Mouse (Mus musculus) embryonic facial prominence, embryonic 12.5 days (tissue): ENCODE results near the gene Asic2. TPM values are rescaled to one million over a fixed set of nuclear protein-coding genes. Genes with fewer than 3 reads are reported as not detected.

Experiments used
- ATAC-seq: fragments of 200-750 bp; cut with Nextera tagmentation; 2 replicates; pipeline ENCODE4 v1.8.0; 2017; ENCODE audit not compliant: insufficient number of reproducible peaks, insufficient read depth, low FRiP score, low TSS enrichment
- H3K27ac ChIP-seq: fragments of 300-500 bp; sonication (generic); 2 replicates; pipeline ENCODE4 v1.5.1; 2016; ENCODE audit warnings: mild to moderate bottlenecking
- H3K27me3 ChIP-seq: fragments of 300-500 bp; sonication (generic); 2 replicates; pipeline ENCODE4 v1.6.1; 2016; ENCODE audit warnings: mild to moderate bottlenecking, moderate library complexity
- H3K36me3 ChIP-seq: fragments of 300-500 bp; sonication (generic); 2 replicates; pipeline ENCODE4 v1.6.1; 2016; ENCODE audit warnings: mild to moderate bottlenecking
- H3K4me1 ChIP-seq: fragments of 300-500 bp; sonication (generic); 2 replicates; pipeline ENCODE4 v1.6.1; 2016
- H3K4me2 ChIP-seq: fragments of 300-500 bp; sonication (generic); replicated peaks from 2 replicates; pipeline ENCODE4 v1.6.1; 2016; ENCODE audit warnings: mild to moderate bottlenecking, moderate library complexity
- H3K4me3 ChIP-seq: fragments of 300-500 bp; sonication (generic); 2 replicates; pipeline ENCODE4 v1.5.1; 2016; ENCODE audit warnings: mild to moderate bottlenecking
- H3K9ac ChIP-seq: fragments of 300-500 bp; sonication (generic); 2 replicates; pipeline ENCODE4 v1.6.1; 2016; ENCODE audit warnings: mild to moderate bottlenecking, moderate library complexity
- H3K9me3 ChIP-seq: fragments of 300-500 bp; sonication (generic); 2 replicates; pipeline ENCODE4 v1.6.1; 2016; ENCODE audit warnings: mild to moderate bottlenecking, moderate library complexity
- WGBS: fragments of 180-500 bp; shearing (Covaris S2); methylation state at CpG from one replicate; pipeline ENCODE4 v1.1.7; 2016; 5-methylcytosine and 5-hydroxymethylcytosine counted together
- polyA plus RNA-seq: library from polyadenylated mRNA; unstranded; fragments of >200 nt; fragmentation: Nextera tagmentation; extraction: Ambion mirVana; gene quantifications from 2 replicates; pipeline ENCODE4 v1.2.1, GENCODE M21; 2016

Asic2 gene
- polyA plus RNA-seq, 1 experiment from 2014 or later = 1.3 TPM

DNA sequence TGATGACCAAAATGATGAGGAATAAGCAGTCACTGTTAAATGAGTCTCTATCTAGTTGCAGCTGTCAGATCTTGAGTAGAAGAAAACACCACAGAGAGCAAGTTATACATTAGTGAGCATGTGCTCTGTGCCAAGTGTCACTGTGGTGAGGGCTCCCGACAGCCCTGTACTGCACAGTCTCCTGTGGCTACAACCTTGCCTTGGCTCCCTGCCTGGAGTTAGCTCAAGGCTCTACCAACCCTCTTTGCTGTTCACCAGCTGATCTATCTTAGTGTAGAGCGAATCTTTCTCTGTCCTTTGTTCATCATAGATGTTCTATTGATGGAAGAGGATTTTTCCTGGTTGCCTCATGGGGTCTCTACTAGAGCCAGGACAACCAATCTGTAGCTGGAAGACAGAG lies 494.1 kb downstream of the Asic2 start:
- Histone ChIP-seq H3K4me2 (no peak overlapping the region), H3K36me3 (no peaks in the 10 kb centered on the region), H3K9me3 (no peaks in the 10 kb centered on the region), H3K4me1 (no peaks in the 10 kb centered on the region), H3K9ac (no peak overlapping the region), H3K27me3 (no peaks in the 10 kb centered on the region), H3K4me3 (no peak overlapping the region), H3K27ac (no peak overlapping the region)
- WGBS = 73% methylated on average over 2 of the region's 2 CpGs
- ATAC-seq = no peak

DNA sequence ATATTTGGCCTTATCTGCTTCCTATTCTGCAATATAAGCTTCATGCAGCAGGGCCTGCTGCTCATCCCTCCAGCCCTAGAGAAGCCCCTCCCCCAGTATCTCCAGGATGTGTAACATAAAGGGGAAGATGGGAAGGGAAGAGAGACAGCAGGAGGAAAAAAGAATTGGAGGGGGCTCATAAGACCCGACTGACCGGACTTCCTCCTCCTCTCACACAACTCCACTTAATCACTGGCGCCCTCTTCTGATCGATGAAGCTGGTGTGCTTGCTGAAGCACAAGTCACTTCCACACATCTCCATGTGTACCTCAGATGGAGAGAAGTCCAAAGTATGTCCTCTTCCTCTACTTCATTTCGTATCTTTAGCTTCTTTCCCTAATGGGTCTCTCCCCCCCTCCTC lies 506.1 kb downstream of the Asic2 start:
- H3K27ac ChIP-seq = no peak overlapping the region
- H3K36me3 ChIP-seq = no peaks in the 10 kb centered on the region
- no peak overlapping the region for H3K9ac ChIP-seq
- no peaks in the 10 kb centered on the region; the same call in 1 of the 2 replicates for H3K27me3 ChIP-seq
- H3K9me3 ChIP-seq = no peaks in the 10 kb centered on the region
- H3K4me1 ChIP-seq = no peaks in the 10 kb centered on the region
- H3K4me2 ChIP-seq = no peak overlapping the region
- no peak for ATAC-seq
- 8% methylated on average over 5 of the region's 5 CpGs for WGBS
- H3K4me3 ChIP-seq = no peak overlapping the region

GRCm38 (mm10) chr11:81461748-81462147 lies 506.5 kb downstream of the Asic2 start:
- Histone ChIP-seq H3K4me3 (no peak overlapping the region), H3K9ac (no peak overlapping the region), H3K36me3 (no peaks in the 10 kb centered on the region), H3K4me2 (no peak overlapping the region), H3K9me3 (no peaks in the 10 kb centered on the region), H3K4me1 (no peaks in the 10 kb centered on the region), H3K27me3 (no peaks in the 10 kb centered on the region; the same call in 1 of the 2 replicates), H3K27ac (no peak overlapping the region)
- 22% methylated on average over 4 of the region's 4 CpGs for WGBS
- ATAC-seq = no peak

DNA sequence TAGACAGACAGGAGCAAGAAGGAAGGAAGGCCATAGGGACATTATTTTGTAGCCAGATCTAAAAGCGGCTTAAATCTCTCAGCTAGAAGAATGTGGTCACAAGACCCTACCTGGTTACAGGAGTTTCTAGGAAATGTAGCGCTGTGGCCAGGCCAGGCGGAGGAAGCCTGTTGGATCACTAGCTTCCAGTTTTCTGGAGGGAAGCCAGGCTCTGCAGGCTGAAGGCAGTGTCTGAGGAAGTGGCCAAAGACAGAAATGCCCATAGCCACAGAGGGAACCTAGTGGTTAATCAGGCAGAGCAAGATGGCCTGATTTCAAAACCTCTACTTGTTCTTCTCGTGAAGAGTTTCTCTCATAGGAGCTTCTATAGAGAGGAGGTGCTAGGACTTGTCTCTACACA lies 513.3 kb downstream of the Asic2 start:
- H3K27me3 ChIP-seq = no peaks in the 10 kb centered on the region
- no peak overlapping the region for H3K27ac ChIP-seq
- no peak for ATAC-seq
- WGBS = 84% methylated on average over 4 of the region's 4 CpGs
- no peaks in the 10 kb centered on the region for H3K36me3 ChIP-seq
- H3K4me2 ChIP-seq = no peak overlapping the region
- H3K9me3 ChIP-seq = no peaks in the 10 kb centered on the region
- no peak overlapping the region for H3K9ac ChIP-seq
- H3K4me1 ChIP-seq = peaks cover 18% of the 10 kb centered on the region
- H3K4me3 ChIP-seq = no peak overlapping the region

DNA sequence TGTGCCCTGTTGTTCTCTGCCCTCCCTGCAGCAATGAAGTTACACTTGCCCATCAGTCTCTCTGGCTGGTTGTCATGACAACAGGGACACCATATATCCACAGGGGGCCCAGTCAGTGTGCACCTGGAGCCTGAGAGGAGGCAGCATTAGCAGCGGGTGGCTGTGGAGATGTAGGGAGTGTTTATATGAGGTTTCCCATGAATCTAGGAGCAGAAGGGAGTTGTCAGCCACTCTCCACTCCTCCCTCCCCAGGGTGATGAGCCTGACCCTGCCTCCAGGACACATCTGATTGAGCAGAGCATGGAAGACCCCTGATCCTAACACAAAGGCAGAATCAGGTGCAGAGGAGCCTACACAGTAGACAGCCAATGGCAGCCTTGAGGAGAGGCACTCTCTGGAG lies 514.1 kb downstream of the Asic2 start:
- H3K9ac ChIP-seq = no peak overlapping the region
- 7% methylated on average over 1 of the region's 1 CpGs for WGBS
- H3K4me3 ChIP-seq = no peak overlapping the region
- H3K27ac ChIP-seq = no peak overlapping the region
- no peaks in the 10 kb centered on the region for H3K27me3 ChIP-seq
- no peaks in the 10 kb centered on the region for H3K9me3 ChIP-seq
- H3K4me1 ChIP-seq = peaks cover 24% of the 10 kb centered on the region
- no peak overlapping the region for H3K4me2 ChIP-seq
- H3K36me3 ChIP-seq = no peaks in the 10 kb centered on the region
- no peak for ATAC-seq

GRCm38 (mm10) chr11:81449271-81449705 lies 519.0 kb downstream of the Asic2 start:
- peak overlapping the region; percentile 70 for H3K27ac ChIP-seq
- no peaks in the 10 kb centered on the region for H3K9me3 ChIP-seq
- WGBS = 4% methylated on average over 2 of the region's 3 CpGs
- no peak overlapping the region for H3K9ac ChIP-seq
- H3K27me3 ChIP-seq = no peaks in the 10 kb centered on the region
- H3K4me3 ChIP-seq = no peak overlapping the region
- H3K4me2 ChIP-seq = no peak overlapping the region
- no peaks in the 10 kb centered on the region for H3K36me3 ChIP-seq
- peak; percentile 82 for ATAC-seq
- H3K4me1 ChIP-seq = peaks cover 20% of the 10 kb centered on the region

DNA sequence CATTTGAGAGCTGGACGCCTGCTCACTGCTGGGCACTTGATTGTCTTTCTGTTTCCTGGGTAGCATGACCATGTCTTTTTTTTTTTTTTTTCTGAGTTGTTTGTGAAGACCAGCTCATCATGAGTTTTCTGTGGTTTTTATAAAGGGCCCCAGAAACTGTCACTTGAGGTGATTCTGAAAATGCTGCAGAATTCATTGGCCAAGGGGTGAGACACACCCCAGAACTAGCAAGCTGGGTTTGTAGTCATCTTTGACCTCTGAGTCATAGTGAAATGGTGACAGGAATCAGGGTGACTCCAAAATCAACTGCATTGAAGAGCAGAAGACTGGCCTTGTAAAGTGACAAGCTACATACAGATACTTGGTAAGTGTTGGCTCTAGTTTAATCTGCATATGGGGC lies 521.9 kb downstream of the Asic2 start:
- ATAC-seq = no peak
- no peak overlapping the region for H3K27ac ChIP-seq
- H3K9me3 ChIP-seq = no peaks in the 10 kb centered on the region
- H3K36me3 ChIP-seq = no peaks in the 10 kb centered on the region
- H3K4me3 ChIP-seq = no peak overlapping the region
- H3K27me3 ChIP-seq = no peaks in the 10 kb centered on the region
- H3K4me2 ChIP-seq = no peak overlapping the region
- 80% methylated on average over 1 of the region's 1 CpGs for WGBS
- peaks cover 13% of the 10 kb centered on the region; the same call in 1 of the 2 replicates for H3K4me1 ChIP-seq
- no peak overlapping the region for H3K9ac ChIP-seq

GRCm38 (mm10) chr11:81426857-81427256 lies 541.4 kb downstream of the Asic2 start:
- H3K9ac ChIP-seq = no peak overlapping the region
- 67% methylated on average over 14 of the region's 14 CpGs for WGBS
- H3K27me3 ChIP-seq = no peaks in the 10 kb centered on the region
- ATAC-seq = no peak
- no peak overlapping the region for H3K4me3 ChIP-seq
- H3K4me1 ChIP-seq = no peaks in the 10 kb centered on the region
- no peak overlapping the region for H3K4me2 ChIP-seq
- no peak overlapping the region for H3K27ac ChIP-seq
- H3K9me3 ChIP-seq = no peaks in the 10 kb centered on the region
- H3K36me3 ChIP-seq = no peaks in the 10 kb centered on the region

DNA sequence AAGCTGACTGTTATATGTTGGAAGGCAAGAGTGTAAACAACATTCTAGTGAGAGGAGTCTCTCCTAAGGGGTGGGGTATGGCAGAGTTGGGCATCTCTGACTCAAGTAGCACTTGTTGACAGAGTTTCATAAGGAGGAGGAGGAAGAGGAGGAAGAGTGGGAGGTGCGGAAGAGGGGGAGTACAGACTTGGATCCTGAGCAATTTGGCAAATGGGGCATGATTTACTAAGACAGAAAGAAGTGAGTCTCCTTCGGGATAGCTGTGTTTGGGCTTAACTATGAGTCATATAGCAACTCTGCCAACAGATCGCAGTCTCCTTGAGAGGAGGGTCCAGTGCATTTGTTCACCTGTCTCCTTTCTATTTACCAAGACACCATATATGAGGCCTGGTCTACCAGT lies 549.1 kb downstream of the Asic2 start:
- H3K4me2 ChIP-seq = no peak overlapping the region
- H3K4me1 ChIP-seq = no peaks in the 10 kb centered on the region
- no peaks in the 10 kb centered on the region for H3K36me3 ChIP-seq
- no peak overlapping the region for H3K27ac ChIP-seq
- no peak overlapping the region for H3K9ac ChIP-seq
- H3K4me3 ChIP-seq = no peak overlapping the region
- no peaks in the 10 kb centered on the region for H3K27me3 ChIP-seq
- no peaks in the 10 kb centered on the region for H3K9me3 ChIP-seq
- 91% methylated on average over 3 of the region's 3 CpGs for WGBS
- ATAC-seq = no peak

DNA sequence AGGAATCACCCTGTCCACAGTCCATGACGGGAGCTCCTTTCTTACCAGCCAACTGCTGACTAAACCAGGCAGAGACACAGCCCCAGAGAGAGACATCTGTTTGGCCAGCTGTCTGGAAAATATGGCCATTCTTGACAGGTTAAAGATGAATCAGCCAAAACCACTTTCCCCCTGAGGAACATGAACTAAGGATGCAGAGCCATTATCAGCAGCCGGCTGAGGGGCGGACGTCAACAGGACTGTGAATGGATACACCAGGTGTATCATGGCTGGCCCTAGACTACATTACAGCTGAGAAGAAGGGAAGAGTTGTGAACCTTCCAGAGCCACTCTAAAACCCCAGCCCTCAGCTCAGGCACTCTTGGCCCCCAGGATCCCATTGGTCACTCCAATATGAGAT lies 550.2 kb downstream of the Asic2 start:
- Histone ChIP-seq H3K9me3 (no peaks in the 10 kb centered on the region), H3K27me3 (no peaks in the 10 kb centered on the region), H3K9ac (no peak overlapping the region), H3K4me3 (no peak overlapping the region), H3K36me3 (no peaks in the 10 kb centered on the region), H3K4me2 (no peak overlapping the region), H3K4me1 (no peaks in the 10 kb centered on the region), H3K27ac (no peak overlapping the region)
- 85% methylated on average over 4 of the region's 4 CpGs for WGBS
- ATAC-seq = no peak

GRCm38 (mm10) chr11:81416319-81416718 lies 551.9 kb downstream of the Asic2 start:
- Histone ChIP-seq H3K27me3 (no peaks in the 10 kb centered on the region), H3K27ac (no peak overlapping the region), H3K9ac (no peak overlapping the region), H3K4me2 (no peak overlapping the region), H3K9me3 (no peaks in the 10 kb centered on the region), H3K4me1 (no peaks in the 10 kb centered on the region), H3K4me3 (no peak overlapping the region), H3K36me3 (no peaks in the 10 kb centered on the region)
- no peak for ATAC-seq
- 83% methylated on average over 6 of the region's 6 CpGs for WGBS

DNA sequence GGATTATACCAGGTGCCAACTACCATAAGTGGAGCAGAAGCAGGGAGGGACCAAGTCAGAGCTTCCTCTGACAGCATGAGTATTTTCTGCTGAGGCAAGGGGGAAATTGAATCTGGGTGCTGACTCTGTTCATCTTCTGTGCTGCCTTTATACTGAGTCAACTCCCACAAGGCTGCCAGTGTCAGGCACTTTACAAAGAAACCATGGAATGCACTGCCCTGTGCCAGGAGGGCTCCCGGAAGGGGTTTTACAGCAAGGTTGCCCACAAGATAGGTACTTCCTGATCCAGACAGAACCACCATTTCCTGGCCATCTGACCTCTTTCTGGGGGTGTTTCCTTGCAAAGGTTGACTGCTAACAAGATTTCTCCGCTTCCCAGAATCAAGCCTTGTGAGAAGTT lies 553.7 kb downstream of the Asic2 start:
- no peak overlapping the region for H3K4me3 ChIP-seq
- no peak overlapping the region for H3K9ac ChIP-seq
- no peak overlapping the region for H3K4me2 ChIP-seq
- no peaks in the 10 kb centered on the region for H3K9me3 ChIP-seq
- H3K36me3 ChIP-seq = no peaks in the 10 kb centered on the region
- no peaks in the 10 kb centered on the region for H3K4me1 ChIP-seq
- no peak overlapping the region for H3K27ac ChIP-seq
- WGBS = 87% methylated on average over 2 of the region's 2 CpGs
- ATAC-seq = no peak
- no peaks in the 10 kb centered on the region for H3K27me3 ChIP-seq

- ATAC-seq = no peak
- Histone ChIP-seq H3K36me3 (no peaks in the 10 kb centered on the region), H3K4me2 (no peak overlapping the region), H3K4me1 (no peaks in the 10 kb centered on the region), H3K27me3 (no peaks in the 10 kb centered on the region), H3K9me3 (no peaks in the 10 kb centered on the region), H3K4me3 (no peak overlapping the region), H3K27ac (no peak overlapping the region), H3K9ac (no peak overlapping the region)
- 72% methylated on average over 4 of the region's 4 CpGs for WGBS
Observed at GRCm38 (mm10) chr11:81411251-81411650, 557.0 kb downstream of the Asic2 start.
